Mouse (Mus musculus): Measurements from ENCODE around the gene Tecta.

- TF ChIP-seq CTCF (IDR thresholded peaks at IDR 0.05; ENCODE audit: extremely low read depth, insufficient read depth, insufficient read length, insufficient replicate concordance), result no peak
- no peak for TF ChIP-seq POLR2A (IDR thresholded peaks at IDR 0.05; ENCODE audit: low read depth, low read length)
Measured at GRCm38 (mm10) chr9:42317337-42317736, 82.4 kb downstream of the Tecta start.
